Mouse (Mus musculus) bone marrow macrophage, adult 2 months (primary cell): Measurements from ENCODE around the gene Fanca. TPM values are rescaled to one million over a fixed set of nuclear protein-coding genes. Genes with fewer than 3 reads are reported as not detected.
"Not testable (repeated sequence)": the region's sequence is repeated elsewhere in the genome, so short reads cannot be mapped to it uniquely, and the experiment has no call there.

Source experiments
- H3K27ac ChIP-seq: 2 replicates; pipeline ENCODE4 v1.5.1; 2012; ENCODE audit warnings: low read depth, low read length; ENCODE audit not compliant: insufficient read depth
- H3K4me1 ChIP-seq: 2 replicates; pipeline ENCODE4 v1.6.1; 2012; ENCODE audit warnings: low read length; ENCODE audit not compliant: control insufficient read depth, insufficient read depth
- H3K4me3 ChIP-seq: 2 replicates; pipeline ENCODE4 v1.5.1; 2012; ENCODE audit warnings: mild to moderate bottlenecking, low read length, moderate library complexity; ENCODE audit not compliant: insufficient read depth
- CTCF ChIP-seq: IDR thresholded peaks from 2 replicates; pipeline ENCODE4 v1.5.1; 2012; ENCODE audit warnings: low read depth, mild to moderate bottlenecking, low read length, moderate library complexity
- POLR2A ChIP-seq: IDR thresholded peaks from 2 replicates; pipeline ENCODE4 v1.6.1; 2012; ENCODE audit warnings: mild to moderate bottlenecking, low read depth, low read length, borderline replicate concordance
- polyA plus RNA-seq: library from polyadenylated mRNA; stranded (reverse); fragments of >200 nt; gene quantifications from 2 replicates; pipeline ENCODE4 v1.2.4, GENCODE M21; 2012; ENCODE audit not compliant: missing spikeins, insufficient read depth, insufficient read length

Gene Fanca
- polyA plus RNA-seq, 1 experiment = 13.6 TPM

DNA sequence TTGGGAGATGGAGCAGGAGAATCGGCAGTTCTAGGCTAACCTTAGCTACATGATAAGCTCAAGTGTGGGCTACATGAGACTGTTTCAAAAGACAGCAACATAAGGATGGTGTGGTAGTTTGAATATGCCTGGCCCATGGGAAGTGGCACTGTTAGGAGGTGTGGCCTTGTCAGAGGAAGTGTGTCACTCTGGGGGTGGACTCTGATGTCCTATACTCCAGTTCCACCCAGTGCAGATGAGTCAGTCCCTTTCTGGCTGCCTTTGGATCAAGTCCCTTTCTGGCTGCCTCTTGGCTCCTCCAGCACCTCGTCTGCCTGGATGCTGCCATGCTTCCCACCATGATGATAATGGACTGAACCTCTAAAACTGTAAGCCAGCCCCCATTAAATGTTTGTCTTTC is 25.6 kb downstream of the Fanca start:
- H3K27ac ChIP-seq = no peak overlapping the region
- no peak overlapping the region for H3K4me3 ChIP-seq
- TF ChIP-seq CTCF (no peak), POLR2A (no peak)
- H3K4me1 ChIP-seq = peaks cover 5% of the 10 kb centered on the region

DNA sequence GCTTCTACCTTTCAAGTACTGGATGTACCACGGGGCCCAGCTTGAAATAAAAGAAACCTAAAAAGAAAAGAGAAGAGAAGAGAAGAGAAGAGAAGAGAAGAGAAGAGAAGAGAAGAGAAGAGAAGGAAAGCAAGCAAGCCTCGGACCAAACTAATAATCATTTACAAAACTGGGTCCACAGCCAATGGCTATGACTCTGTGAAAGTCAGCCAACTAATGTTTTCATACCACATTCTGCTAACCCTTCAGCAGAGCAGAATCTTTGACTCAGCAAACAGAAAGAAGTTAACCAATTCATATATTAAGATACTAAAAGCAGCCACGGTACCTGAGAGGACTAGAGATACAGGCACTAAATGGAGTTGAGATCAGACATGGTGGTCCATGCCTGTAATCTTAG is 26.1 kb downstream of the Fanca start:
- Histone ChIP-seq H3K27ac (no peak overlapping the region), H3K4me1 (peaks cover 4% of the 10 kb centered on the region), H3K4me3 (no peak overlapping the region)
- no peak for TF ChIP-seq POLR2A
- no peak for TF ChIP-seq CTCF

DNA sequence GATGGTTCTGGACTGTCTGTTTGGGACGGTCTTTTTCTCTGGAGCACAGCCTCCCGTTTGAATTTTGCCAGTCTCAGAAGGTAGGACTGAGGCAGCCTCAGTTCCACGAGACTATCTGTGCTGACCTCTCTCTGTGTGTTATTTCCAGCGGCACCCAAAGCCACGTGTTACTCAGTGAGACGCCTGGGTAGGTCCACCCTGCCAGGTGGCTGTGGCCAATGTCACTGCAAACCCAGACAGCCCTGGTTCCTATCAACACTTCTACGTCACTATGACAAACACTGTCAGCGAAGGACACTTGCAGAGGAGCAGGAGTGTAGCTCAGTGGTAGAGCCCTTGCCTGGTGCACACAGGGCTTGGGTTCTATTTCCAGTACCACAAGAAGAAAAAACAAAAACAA is 26.7 kb downstream of the Fanca start:
- no peak overlapping the region for H3K4me3 ChIP-seq
- TF ChIP-seq CTCF (no peak), POLR2A (no peak)

DNA sequence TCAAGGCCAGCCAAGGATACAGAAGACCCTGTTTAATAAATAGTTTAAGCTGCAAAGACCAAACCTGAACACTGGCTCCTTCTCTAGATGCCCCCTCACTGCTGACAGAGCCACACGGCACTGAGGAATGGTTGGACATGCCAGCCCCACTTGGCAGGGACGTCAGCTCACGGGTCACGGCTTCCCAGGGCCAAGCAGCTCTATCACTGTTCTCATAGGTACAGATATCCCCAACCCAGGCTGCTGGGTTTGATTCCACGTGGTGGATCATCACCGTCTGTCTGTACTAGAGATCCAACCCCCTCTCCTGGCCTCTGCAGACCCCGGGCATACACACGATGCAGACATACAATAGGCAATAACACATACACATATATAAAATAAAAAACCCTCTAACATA is 27.7 kb downstream of the Fanca start:
- Histone ChIP-seq H3K4me1 (peaks cover 2% of the 10 kb centered on the region; the same call in 1 of the 2 replicates), H3K27ac (no peak overlapping the region), H3K4me3 (no peak overlapping the region)
- TF ChIP-seq CTCF (no peak), POLR2A (no peak)

More for the DNA sequence above, 26.7 kb downstream of the Fanca start:
- H3K4me1 ChIP-seq = peaks cover 2% of the 10 kb centered on the region; the same call in 1 of the 2 replicates
- H3K27ac ChIP-seq = no peak overlapping the region

DNA sequence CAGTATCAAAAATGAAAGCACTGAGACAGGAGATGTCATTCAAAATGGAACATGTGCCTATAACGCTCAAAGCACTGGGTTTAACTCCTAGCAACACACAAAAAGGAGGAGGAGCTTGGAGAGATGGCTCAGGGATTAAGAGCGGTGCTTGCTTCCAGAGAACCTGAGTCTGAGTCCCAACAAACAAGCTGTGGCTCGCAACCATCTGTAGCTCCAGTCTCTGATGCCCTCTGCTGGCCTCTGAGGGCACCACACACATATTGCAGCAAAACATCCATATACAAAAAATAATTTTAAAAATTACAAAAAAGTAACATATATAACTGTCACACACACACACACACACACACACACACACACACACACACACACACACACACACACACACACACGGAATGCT is 28.2 kb downstream of the Fanca start:
- no peak overlapping the region for H3K4me3 ChIP-seq
- H3K4me1 ChIP-seq = peaks cover 2% of the 10 kb centered on the region; the same call in 1 of the 2 replicates
- H3K27ac ChIP-seq = no peak overlapping the region
- peak; percentile 61; the same call in 1 of the 2 replicates for TF ChIP-seq CTCF
- TF ChIP-seq POLR2A = no peak

DNA sequence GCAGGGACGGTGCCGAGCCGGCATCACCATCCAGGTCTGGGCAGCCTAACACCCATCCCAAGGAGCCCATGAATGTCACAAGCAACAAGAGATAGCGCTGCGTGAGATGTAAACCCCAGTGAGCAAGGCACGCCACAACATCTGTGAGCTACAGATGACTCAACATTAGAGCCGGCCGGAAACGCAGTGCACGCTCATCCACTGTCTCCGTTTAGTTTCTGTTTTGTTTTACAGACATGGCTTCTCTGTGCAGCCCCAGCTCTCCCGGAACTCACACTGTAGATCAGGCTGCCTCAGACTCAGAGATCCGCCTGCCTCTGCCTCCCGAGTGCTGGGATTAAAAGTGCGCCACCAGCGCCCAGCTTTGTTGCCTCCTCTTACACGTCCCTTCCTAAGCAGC is 31.0 kb downstream of the Fanca start:
- peaks cover 4% of the 10 kb centered on the region for H3K4me1 ChIP-seq
- H3K4me3 ChIP-seq = no peak overlapping the region
- no peak overlapping the region for H3K27ac ChIP-seq
- TF ChIP-seq POLR2A = no peak
- no peak for TF ChIP-seq CTCF

DNA sequence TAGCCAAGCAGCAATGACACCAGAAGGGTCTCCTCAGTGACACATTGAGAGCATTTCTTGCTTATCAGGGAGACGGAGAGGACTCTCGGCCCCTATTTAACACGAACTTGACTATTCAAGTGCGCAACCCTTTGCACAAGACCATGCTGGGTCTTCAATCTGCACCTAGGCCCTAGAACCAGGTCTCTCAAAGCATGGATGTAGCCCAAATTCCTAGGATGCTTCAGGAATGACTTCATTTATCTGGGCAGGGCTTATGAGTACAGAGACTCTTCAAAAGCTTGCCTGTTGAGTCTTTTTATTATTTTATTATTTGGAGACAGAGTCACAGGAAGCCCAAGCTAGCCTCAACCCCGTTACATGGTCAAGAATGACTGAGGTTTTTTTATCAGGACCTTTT is 33.9 kb downstream of the Fanca start:
- H3K4me1 ChIP-seq = peaks cover 22% of the 10 kb centered on the region
- TF ChIP-seq CTCF (no peak), POLR2A (no peak)
- no peak overlapping the region for H3K27ac ChIP-seq
- no peak overlapping the region for H3K4me3 ChIP-seq

DNA sequence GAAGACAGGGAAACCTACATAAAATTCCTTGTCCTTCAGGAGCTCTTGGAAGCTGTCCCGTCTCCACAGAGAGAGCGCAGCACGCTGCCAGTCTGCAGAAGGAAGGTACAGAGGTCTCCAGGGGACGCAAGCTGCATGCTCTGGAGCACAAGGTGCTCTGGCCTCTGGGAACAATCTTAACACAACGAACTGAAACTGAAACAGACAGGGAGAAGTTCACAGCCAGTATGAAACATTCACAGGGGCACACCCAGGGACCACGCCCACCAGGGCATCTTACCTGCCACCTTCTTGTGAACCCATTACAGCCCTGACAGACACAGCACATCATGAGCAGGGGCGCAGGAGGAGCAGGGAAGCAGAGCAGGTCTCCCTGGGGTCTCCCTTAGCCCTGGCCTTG is 34.4 kb downstream of the Fanca start:
- H3K4me1 ChIP-seq = peaks cover 25% of the 10 kb centered on the region
- no peak overlapping the region for H3K4me3 ChIP-seq
- no peak overlapping the region for H3K27ac ChIP-seq
- TF ChIP-seq CTCF (no peak), POLR2A (no peak)

DNA sequence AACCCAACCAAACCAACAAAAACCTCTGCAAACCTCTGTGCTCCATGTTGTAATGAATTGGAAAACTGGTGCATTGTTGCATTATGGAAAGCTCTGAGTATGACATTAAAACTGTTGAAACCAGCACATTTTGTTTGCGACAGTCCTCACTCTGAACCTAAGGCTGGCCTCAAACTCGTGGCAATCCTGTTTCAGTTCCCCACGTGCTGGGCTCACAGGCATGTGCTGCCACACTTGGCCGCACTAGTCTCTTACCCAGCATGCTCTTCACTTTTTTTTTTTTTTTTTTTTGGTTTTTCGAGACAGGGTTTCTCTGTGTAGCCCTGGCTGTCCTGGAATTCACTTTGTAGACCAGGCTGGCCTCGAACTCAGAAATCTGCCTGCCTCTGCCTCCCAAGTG is 35.4 kb downstream of the Fanca start:
- peaks cover 25% of the 10 kb centered on the region for H3K4me1 ChIP-seq
- not testable (repeated sequence) for H3K27ac ChIP-seq

DNA sequence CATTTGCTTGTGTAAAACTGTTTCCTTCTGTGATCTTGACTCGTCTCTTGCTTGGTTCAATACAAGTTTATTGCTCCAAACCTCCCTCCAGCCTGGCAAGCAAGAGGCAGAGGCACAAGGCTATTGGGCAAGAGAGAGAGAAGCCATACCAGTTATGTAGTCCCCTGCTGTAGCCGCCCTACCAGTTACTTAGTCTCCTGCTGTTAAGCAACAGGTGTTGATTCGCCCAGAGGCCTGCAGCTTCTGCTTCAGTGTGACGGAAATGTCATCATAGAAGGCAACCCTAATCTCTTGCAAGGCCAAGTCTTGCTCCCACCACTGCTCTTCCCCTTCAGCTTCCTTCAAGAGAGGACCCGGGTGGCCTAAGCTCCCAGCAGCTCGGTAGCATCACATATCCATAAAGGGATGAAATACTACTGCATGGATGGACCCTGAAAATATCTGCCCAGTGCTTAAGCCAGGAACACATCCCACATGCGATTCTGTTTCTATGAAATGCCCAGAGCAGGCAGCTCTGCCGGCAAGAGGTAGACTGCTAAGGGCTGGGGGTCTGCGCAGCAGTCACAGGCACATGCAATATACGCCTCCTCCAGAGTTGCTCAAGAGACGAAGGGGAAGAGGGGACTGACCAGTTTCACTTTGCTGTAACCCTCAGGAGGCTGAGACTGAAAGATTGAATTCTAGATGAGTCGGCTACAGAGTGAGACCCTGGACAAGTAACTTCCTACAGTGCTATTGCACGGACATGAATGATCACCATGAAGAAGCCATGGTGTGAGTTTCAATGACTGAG is 37.9 kb downstream of the Fanca start:
- TF ChIP-seq CTCF = no peak
- TF ChIP-seq POLR2A = no peak
- H3K4me3 ChIP-seq = no peak overlapping the region
- H3K27ac ChIP-seq = 0 out of 2 replicates have a peak overlapping the region, but pooled peaks have one; percentile 15
- H3K4me1 ChIP-seq = peaks cover 25% of the 10 kb centered on the region

More for the DNA sequence above, 35.4 kb downstream of the Fanca start:
- H3K4me3 ChIP-seq = not testable (repeated sequence)
